Comparison of ENCODE assay signal across 10 mouse cellular contexts in the genomic region with DNA sequence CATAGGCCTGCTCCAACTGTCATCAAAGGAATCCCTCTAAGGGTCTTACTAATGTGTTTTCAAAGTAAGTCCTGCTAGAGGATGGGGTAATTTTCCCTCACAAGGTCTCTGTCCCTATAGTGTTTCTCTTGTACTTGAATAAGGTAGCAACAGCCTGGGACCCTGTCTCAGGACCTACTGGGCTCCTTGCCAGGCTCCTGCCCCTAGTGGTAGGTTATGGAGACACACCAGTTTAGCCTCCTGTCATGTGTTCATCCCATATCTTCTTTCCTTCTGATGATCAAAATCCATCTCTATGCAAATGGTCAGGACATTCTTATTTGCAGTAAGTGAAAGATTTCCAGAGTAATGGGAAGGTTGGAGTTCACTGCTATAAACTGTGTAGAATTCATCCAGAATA.
A peak's percentile ranks its signal among the peaks of the same experiment; 100 is the strongest.
DNase-seq lines count a peak whose midpoint lies in the region; ATAC-seq and TF ChIP-seq lines count a peak whose summit lies in the region.
"Had no signal": no experiment of that assay in that cellular context is flagged by ENCODE, and none has a peak within 500 bp of the region (broad histone marks: within the 10 kb centered on the region; RNA-seq: fewer than 3 reads in every experiment).

No protein-coding gene starts in this region.

- H3K27me3 ChIP-seq in kidney, postnatal 0 days (ENCODE audit: insufficient read depth, low read length) = no peaks in the 10 kb centered on the region
- no peaks in the 10 kb centered on the region for H3K27me3 ChIP-seq in ES-Bruce4 (ENCODE audit: control insufficient read depth, insufficient read depth, low read length, poor library complexity, severe bottlenecking)
- H3K27me3 ChIP-seq in intestine, embryonic 14.5 days (replicated peaks; ENCODE audit: control insufficient read depth, insufficient read depth, low read length) = no peaks in the 10 kb centered on the region
- H3K27me3 ChIP-seq: embryonic facial prominence, embryonic 12.5 days had no signal

- DNase-seq in kidney, postnatal 0 days (ENCODE audit: low spot score) = no peak
- no peak for DNase-seq in kidney, adult 18-20 months
- peak; percentile 24 to 35 for DNase-seq in B cell, adult 2 months
- no peak for DNase-seq in intestine, embryonic 14.5 days (ENCODE audit: low spot score)
- no peak for DNase-seq in frontal cortex, postnatal 10 days (ENCODE audit: low spot score in 2 of 2)
- no peak for DNase-seq in gastrocnemius, postnatal 14 days
- DNase-seq: right cerebral cortex, adult 18-20 months; thymus, postnatal 25 days had no signal

- peak; percentile 52; the same call in 1 of the 2 replicates for TF ChIP-seq CTCF in kidney, postnatal 0 days (IDR thresholded peaks at IDR 0.05; ENCODE audit: low read depth)
- peak; percentile 44 for TF ChIP-seq CTCF in ES-Bruce4 (IDR thresholded peaks at IDR 0.05; ENCODE audit: low read depth, low read length)

- no peak overlapping the region for H3K4me2 ChIP-seq in kidney, postnatal 0 days (ENCODE audit: low read length)
- no peak overlapping the region for H3K4me2 ChIP-seq in intestine, embryonic 14.5 days (ENCODE audit: low read length)
- H3K4me2 ChIP-seq: embryonic facial prominence, embryonic 12.5 days had no signal

- no peak for ATAC-seq in kidney, postnatal 0 days (replicated peaks; ENCODE audit: low FRiP score, low read depth)
- ATAC-seq in intestine, embryonic 14.5 days (replicated peaks; ENCODE audit: low FRiP score, low TSS enrichment, low read depth) = peak; percentile 27; the same call in 1 of the 2 replicates

- H3K4me3 ChIP-seq in kidney, postnatal 0 days (replicated peaks; ENCODE audit: low read depth, low read length) = no peak overlapping the region
- no peak overlapping the region for H3K4me3 ChIP-seq in ES-Bruce4 (ENCODE audit: low read depth, low read length)
- no peak overlapping the region for H3K4me3 ChIP-seq in intestine, embryonic 14.5 days (ENCODE audit: low read depth, low read length)
- H3K4me3 ChIP-seq: embryonic facial prominence, embryonic 12.5 days had no signal

- H3K36me3 ChIP-seq in kidney, postnatal 0 days (ENCODE audit: insufficient read depth, low read length) = no peaks in the 10 kb centered on the region
- no peaks in the 10 kb centered on the region for H3K36me3 ChIP-seq in ES-Bruce4 (ENCODE audit: control insufficient read depth, insufficient read depth, low read length, poor library complexity, severe bottlenecking)
- no peaks in the 10 kb centered on the region for H3K36me3 ChIP-seq in intestine, embryonic 14.5 days (ENCODE audit: control insufficient read depth, insufficient read depth, low read length)
- H3K36me3 ChIP-seq: embryonic facial prominence, embryonic 12.5 days had no signal

- H3K9ac ChIP-seq in kidney, postnatal 0 days (ENCODE audit: low read depth, low read length) = no peak overlapping the region
- no peak overlapping the region for H3K9ac ChIP-seq in ES-Bruce4 (ENCODE audit: low read depth, poor library complexity, severe bottlenecking)
- H3K9ac ChIP-seq in intestine, embryonic 14.5 days (ENCODE audit: low read length) = no peak overlapping the region
- H3K9ac ChIP-seq: embryonic facial prominence, embryonic 12.5 days had no signal

- no peak for TF ChIP-seq POLR2A in ES-Bruce4 (IDR thresholded peaks at IDR 0.05; ENCODE audit: insufficient read depth, low read length)

- H3K9me3 ChIP-seq in kidney, postnatal 0 days (replicated peaks; ENCODE audit: low read length) = no peaks in the 10 kb centered on the region
- H3K9me3 ChIP-seq in ES-Bruce4 (replicated peaks; ENCODE audit: control insufficient read depth, insufficient read depth, low read length, poor library complexity, severe bottlenecking) = peaks cover 2% of the 10 kb centered on the region; the same call in 1 of the 2 replicates
- no peaks in the 10 kb centered on the region for H3K9me3 ChIP-seq in intestine, embryonic 14.5 days (ENCODE audit: control insufficient read depth, low read length)
- H3K9me3 ChIP-seq: embryonic facial prominence, embryonic 12.5 days had no signal

- TF ChIP-seq EP300 in ES-Bruce4 (IDR thresholded peaks at IDR 0.05; ENCODE audit: insufficient read depth, low read depth, low read length) = no peak

- no peak overlapping the region for H3K27ac ChIP-seq in kidney, postnatal 0 days
- H3K27ac ChIP-seq in ES-Bruce4 (ENCODE audit: insufficient read depth, low read length) = no peak overlapping the region
- no peak overlapping the region for H3K27ac ChIP-seq in intestine, embryonic 14.5 days (ENCODE audit: low read depth)
- H3K27ac ChIP-seq: embryonic facial prominence, embryonic 12.5 days had no signal

- H3K4me1 ChIP-seq in kidney, postnatal 0 days (replicated peaks; ENCODE audit: insufficient read depth, low read length) = no peaks in the 10 kb centered on the region
- no peaks in the 10 kb centered on the region for H3K4me1 ChIP-seq in ES-Bruce4 (ENCODE audit: control insufficient read depth, insufficient read depth, low read length)
- no peaks in the 10 kb centered on the region for H3K4me1 ChIP-seq in intestine, embryonic 14.5 days (replicated peaks; ENCODE audit: control insufficient read depth, insufficient read depth, low read length)
- H3K4me1 ChIP-seq: embryonic facial prominence, embryonic 12.5 days had no signal

- intact Hi-C loops in gastrocnemius, postnatal 14 days (cut with DNase I; ENCODE audit: low total_unique reads) = no loop called here

Comparison
In these comparisons a context has a peak if more than half of its experiments do, and no peak if none do; other contexts are left out.
1. DNase-seq: peak in B cell, adult 2 months (2 of 2); none in kidney, postnatal 0 days (single experiment), kidney, adult 18-20 months (single experiment), intestine, embryonic 14.5 days (single experiment), frontal cortex, postnatal 10 days (0 of 2) and gastrocnemius, postnatal 14 days (single experiment).